Comparison of ENCODE assay signal across 21 mouse cellular contexts in genomic region chr7:96710658-96711071, GRCm38 (mm10).
DNase-seq lines count a peak whose midpoint lies in the region; ATAC-seq and TF ChIP-seq lines count a peak whose summit lies in the region.
"Had no signal": no experiment of that assay in that cellular context is flagged by ENCODE, and none has a peak within 500 bp of the region (broad histone marks: within the 10 kb centered on the region; RNA-seq: fewer than 3 reads in every experiment).

No protein-coding gene starts in this region.

- H3K9me3 ChIP-seq in intestine, embryonic 15.5 days = no peaks in the 10 kb centered on the region
- H3K9me3 ChIP-seq in hindbrain, embryonic 10.5 days = no peaks in the 10 kb centered on the region
- H3K9me3 ChIP-seq: midbrain, embryonic 12.5 days had no signal

- H3K27me3 ChIP-seq in intestine, embryonic 15.5 days (replicated peaks) = no peaks in the 10 kb centered on the region
- peaks cover 57% of the 10 kb centered on the region for H3K27me3 ChIP-seq in hindbrain, embryonic 10.5 days (ENCODE audit: insufficient read depth, poor library complexity, severe bottlenecking)

- peak; percentile 22 to 62 for DNase-seq in frontal cortex, adult 2 months (ENCODE audit: extremely low spot score in 1 of 2, low spot score in 1 of 2)
- no peak for DNase-seq in frontal cortex, postnatal 25 days (ENCODE audit: low spot score in 2 of 2)
- peak; percentile 34 for DNase-seq in right cerebral cortex, postnatal 25 days
- DNase-seq in right cerebral cortex, postnatal 14 days = no peak
- DNase-seq in left cerebral cortex, adult 2 months (ENCODE audit: extremely low spot score in 1 of 2, low spot score in 2 of 2) = peak in 1 of 2 experiments; percentile 39
- DNase-seq in telencephalon, adult 2 months (ENCODE audit: low read depth, low spot score) = peak; percentile 72
- no peak for DNase-seq in hindbrain, embryonic 10.5 days (ENCODE audit: low spot score)
- DNase-seq: adrenal gland, postnatal 25 days; heart, adult 18-20 months; kidney, adult 18-20 months; kidney, postnatal 25 days; layer of hippocampus, postnatal 36 days; liver; lung, adult 2 months; lung, postnatal 4 days; thymus, postnatal 25 days had no signal

- no peak overlapping the region for H3K4me3 ChIP-seq in left cerebral cortex, adult 2 months
- H3K4me3 ChIP-seq in intestine, embryonic 15.5 days (replicated peaks) = no peak overlapping the region
- no peak overlapping the region for H3K4me3 ChIP-seq in hindbrain, embryonic 10.5 days
- H3K4me3 ChIP-seq: midbrain, embryonic 12.5 days; myocyte had no signal

- no peak for ATAC-seq in intestine, embryonic 15.5 days

- H3K9ac ChIP-seq in intestine, embryonic 15.5 days = no peak overlapping the region
- H3K9ac ChIP-seq: hindbrain, embryonic 14.5 days; midbrain, embryonic 12.5 days had no signal

- no peaks in the 10 kb centered on the region for H3K4me1 ChIP-seq in intestine, embryonic 15.5 days (replicated peaks)
- H3K4me1 ChIP-seq in hindbrain, embryonic 10.5 days (replicated peaks) = no peaks in the 10 kb centered on the region
- H3K4me1 ChIP-seq: midbrain, embryonic 12.5 days had no signal

- H3K36me3 ChIP-seq in intestine, embryonic 15.5 days = no peaks in the 10 kb centered on the region
- peaks cover 54% of the 10 kb centered on the region for H3K36me3 ChIP-seq in hindbrain, embryonic 10.5 days
- H3K36me3 ChIP-seq: G1E had no signal

- intact Hi-C loops in left cerebral cortex, adult 2 months (cut with DNase I) = loop anchor here (1.0 kb wide), 1 partner anchor 129 kb away; no protein-coding TSS in a partner anchor

- no peak overlapping the region for H3K4me2 ChIP-seq in intestine, embryonic 15.5 days (replicated peaks)
- H3K4me2 ChIP-seq: hindbrain, embryonic 14.5 days; midbrain, embryonic 12.5 days had no signal

- 59% methylated on average over 1 of the region's 1 CpGs for WGBS in intestine, embryonic 15.5 days
- WGBS in hindbrain, embryonic 10.5 days = 82% methylated on average over 1 of the region's 1 CpGs

- no peak for TF ChIP-seq CTCF in left cerebral cortex, adult 2 months (IDR thresholded peaks at IDR 0.05)

- peak overlapping the region; percentile 77 for H3K27ac ChIP-seq in left cerebral cortex, adult 2 months
- no peak overlapping the region for H3K27ac ChIP-seq in intestine, embryonic 15.5 days
- H3K27ac ChIP-seq in hindbrain, embryonic 10.5 days = no peak overlapping the region
- H3K27ac ChIP-seq: hindbrain, embryonic 14.5 days; midbrain, embryonic 12.5 days had no signal

Comparison
In these comparisons a context has a peak if more than half of its experiments do, and no peak if none do; other contexts are left out.
1. DNase-seq: peak in frontal cortex, adult 2 months (2 of 2), right cerebral cortex, postnatal 25 days (single experiment) and telencephalon, adult 2 months (single experiment); none in frontal cortex, postnatal 25 days (0 of 2), right cerebral cortex, postnatal 14 days (single experiment) and hindbrain, embryonic 10.5 days (single experiment).